Mouse (Mus musculus): ENCODE measurements around the gene Nsl1.

Nsl1 gene

DNA sequence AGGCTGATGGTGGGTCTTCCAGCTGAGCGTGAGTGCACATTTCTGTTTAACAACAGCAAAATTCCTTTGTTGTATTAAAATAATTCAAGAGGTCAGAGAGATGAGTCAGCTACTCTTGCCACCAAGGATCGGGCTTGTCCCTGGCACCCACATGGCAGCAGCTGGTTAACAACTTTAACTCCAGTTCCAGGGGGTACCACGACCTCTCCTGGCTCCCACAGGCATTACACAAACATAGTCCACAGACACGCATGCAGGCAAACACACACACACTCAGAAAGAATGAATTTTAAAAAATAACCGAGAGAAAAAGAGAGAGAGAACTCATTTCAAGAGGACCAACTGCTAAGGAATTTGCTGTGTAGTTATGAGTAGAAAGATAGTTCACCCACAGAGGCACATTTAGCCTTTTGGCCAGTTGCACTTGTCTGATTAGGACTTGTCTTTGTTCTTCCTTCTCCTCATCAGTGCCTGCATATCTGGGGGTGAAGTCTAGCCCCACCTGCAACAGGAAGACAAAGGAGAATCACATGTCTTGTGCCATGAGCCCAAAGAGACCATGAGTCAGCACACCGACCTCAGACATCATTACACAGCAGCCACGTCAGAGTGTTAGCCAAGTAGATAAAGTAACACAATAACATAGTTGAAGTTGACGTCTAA lies 7.8 kb upstream of the Nsl1 start:
- no peak for DNase-seq

GRCm38 (mm10) chr1:191055533-191055873 lies 7.3 kb upstream of the Nsl1 start:
- DNase-seq = no peak

DNA sequence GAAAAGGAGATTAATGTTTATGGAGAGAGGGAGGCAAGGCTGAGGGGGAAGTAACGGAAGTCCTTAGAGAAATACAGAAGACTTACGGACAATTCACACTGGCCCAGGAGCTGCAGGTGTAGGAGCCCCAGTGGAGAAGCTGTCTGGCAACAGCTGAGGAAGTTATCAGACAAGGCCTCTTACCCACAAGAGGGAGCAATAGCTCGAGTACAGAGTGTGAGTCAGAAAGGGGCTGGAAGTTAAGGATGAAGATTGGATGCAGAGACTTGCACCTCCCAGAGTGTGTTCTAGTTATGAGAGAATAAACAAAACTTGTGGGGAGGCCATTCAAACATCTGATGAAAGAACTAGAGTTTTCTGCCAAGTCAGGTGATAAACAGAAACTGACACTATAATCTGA lies 5.4 kb upstream of the Nsl1 start:
- no peak for DNase-seq

- no peak for DNase-seq
Observed at GRCm38 (mm10) chr1:191062241-191062780, 501 bp upstream of the Nsl1 start.

- no peak for DNase-seq
Observed at GRCm38 (mm10) chr1:191063700-191064099, 888 bp downstream of the Nsl1 start.

- DNase-seq = no peak
Observed at GRCm38 (mm10) chr1:191064535-191064934, 1.7 kb downstream of the Nsl1 start.

DNA sequence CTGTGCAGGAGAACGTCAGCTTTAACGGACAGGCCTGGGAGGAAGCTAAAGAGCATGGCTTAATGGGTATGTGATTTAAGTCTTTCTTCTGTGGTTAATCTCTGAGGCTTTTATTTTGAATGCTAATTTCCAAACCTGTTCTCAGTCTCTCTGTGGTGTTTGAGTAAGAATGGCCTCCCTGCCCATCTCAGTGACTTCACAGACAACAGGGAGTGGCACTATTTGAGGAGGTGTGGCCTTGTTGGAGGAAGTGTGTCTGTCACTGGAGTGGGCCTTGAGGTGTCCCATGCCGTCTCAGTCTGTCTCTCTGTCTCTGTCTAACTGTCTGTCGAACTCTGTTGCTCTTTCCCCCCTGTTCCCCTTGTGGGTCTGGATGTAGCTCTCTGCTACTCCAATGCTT lies 2.4 kb downstream of the Nsl1 start:
- no peak for DNase-seq

DNA sequence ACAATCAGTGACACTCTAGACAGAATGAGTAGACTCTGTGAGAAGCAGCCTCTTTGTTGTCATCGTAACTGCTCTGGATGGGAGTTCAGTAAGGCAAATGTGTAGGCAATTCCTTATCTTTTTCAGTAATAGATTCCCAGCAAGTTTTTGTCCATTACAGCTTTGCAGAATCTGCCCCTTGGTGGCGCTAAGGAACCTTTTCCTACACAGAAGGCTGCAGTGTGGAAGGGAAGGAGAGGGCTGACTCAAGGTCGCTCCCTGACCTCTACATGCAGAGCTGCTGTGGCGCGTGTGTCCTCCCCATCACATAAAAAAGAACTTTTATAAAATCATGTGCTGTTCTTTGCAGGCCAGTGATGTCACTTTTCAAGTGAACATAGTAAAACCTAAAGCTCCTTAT lies 5.6 kb downstream of the Nsl1 start:
- no peak for DNase-seq

DNA sequence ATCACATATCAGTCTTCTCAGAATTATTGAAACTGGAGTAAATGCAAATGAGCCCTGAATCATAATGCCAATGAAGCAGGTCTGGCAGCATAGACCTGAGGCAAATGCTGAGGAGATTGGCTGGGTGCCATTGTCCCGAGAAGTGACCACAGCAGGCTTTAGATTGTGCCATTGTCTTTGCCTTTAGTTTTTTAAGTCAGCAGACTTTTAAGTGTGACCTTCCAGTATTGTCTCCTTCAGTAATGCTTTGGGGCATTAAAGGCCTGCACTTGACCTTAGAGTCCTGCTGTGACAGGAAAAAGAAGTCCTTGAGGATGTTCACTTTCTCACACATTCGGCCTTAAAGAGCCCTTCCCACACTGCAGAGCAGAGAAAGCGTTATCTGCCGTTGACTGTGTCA lies 7.4 kb downstream of the Nsl1 start:
- no peak for DNase-seq

- no peak for DNase-seq
Observed at GRCm38 (mm10) chr1:191071613-191072012, 8.8 kb downstream of the Nsl1 start.

GRCm38 (mm10) chr1:191072329-191072913 lies 9.6 kb downstream of the Nsl1 start:
- no peak for DNase-seq

DNA sequence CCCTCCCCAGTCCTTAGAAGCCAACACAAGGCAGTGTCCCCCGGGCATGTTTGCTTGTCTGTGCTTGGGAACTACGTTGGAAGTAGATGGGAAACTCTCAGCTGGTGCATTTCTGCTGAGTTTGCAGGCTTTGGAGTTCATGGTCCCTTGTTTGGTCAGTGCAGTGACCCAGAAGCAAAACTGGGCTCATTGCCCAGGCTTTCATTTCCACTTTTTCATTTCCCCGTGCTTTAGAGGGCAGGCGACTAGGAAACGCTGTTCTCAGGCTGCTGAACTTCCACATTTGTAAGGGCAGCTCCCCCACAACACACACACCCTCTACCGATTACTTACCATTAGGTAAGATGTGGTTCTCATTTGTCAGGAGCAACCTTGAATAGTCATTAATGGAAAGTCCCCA lies 10.2 kb downstream of the Nsl1 start:
- no peak for DNase-seq

DNA sequence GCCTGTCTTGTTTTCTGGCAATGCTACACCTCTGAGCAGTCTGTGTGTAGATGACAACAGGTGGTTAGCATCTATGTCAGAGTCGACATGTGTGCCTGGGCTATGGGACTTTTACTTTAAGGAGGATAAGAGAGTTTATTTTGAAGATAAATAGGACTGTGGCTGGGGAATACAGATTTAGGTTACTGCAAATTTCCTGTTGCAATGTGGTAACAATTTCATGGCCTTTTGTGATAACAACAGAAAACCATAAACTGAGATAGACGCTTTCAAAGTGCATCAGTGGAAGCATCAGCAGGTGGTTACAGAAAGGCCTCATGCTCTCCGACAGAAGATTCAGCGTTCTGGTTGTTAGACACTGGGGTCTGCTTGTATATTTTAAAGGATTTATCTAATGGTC lies 10.7 kb downstream of the Nsl1 start:
- DNase-seq = no peak

- peak; percentile 51 to 65 for DNase-seq
Observed at GRCm38 (mm10) chr1:191075199-191075883, 12.5 kb downstream of the Nsl1 start.

GRCm38 (mm10) chr1:191083230-191083629 lies 20.4 kb downstream of the Nsl1 start:
- no peak for DNase-seq

DNA sequence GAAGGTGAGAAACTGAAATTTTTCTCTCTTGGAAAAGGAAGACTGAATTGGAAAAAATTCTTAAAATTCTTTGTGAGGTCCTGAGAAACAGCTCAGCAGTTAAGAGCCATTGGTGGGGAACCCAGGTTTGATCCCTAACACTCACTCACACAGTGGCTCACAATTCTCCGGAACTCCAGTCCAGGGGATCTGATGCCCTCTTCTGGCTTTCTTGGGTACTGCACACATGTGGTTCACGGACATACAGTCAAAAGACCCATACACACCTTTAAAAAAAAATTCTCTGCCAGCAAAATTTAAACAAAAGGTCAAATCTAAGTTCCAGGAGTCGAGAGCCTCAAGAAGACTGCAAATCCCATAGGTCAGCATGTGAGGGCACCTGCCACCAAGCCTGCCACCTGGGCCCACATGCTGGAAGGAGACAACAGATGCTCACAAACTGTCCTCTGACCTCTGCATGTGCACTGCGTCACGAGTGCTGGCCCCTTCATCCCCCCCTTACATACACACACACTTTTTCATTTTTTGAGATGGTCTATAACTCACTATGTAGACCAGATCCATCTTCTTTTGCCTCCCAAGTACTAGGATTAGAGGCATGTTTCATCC lies 22.2 kb downstream of the Nsl1 start:
- peak; percentile 20 to 37 for DNase-seq

- no peak for DNase-seq
Observed at GRCm38 (mm10) chr1:191085597-191085996, 22.8 kb downstream of the Nsl1 start.

DNA sequence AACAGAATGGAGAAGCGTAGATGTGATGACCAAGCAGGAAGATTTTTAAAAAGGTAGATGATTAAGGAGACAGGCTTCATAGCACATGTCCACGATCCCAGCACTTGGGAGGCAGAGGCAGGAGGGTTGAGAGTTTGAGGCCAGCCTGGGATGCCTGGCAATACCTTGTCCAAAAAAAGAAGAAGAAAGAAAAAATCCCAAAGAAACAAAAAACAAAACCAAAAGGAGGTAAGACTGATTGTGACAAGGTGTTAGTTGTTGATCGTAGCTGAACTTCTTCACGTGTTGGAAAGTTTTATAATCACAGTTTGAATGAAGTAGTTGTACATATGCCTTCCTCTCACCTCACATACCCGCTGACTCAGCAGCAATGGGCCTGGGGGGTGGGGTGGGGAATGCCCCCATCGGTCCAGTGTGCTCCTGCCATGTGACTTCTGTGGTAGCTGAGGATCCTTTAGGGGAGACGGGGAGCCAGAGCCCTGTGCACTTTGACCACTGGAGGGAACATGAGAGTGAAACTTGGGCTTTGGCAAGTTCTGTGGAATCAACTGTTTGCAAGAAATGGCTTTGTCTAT lies 23.6 kb downstream of the Nsl1 start:
- DNase-seq = no peak

DNA sequence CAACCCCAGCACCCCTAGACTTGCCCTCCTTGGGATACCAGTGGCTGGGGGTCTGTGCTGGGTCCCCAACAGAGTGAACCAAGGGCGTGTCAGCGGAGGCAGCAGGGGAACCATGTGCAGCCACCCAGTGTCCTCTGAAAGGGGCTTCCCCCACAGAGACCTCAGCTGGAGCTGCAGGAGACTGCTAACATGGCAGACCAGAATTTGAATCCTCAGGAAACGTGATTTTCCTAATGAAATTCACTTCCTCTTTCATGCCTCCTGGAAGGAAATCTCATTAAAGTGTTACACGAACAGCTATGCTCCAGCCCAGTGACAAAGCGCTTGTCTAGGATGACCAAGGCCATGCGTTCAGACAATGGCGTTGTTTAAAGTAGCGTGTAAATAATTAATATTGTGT lies 24.1 kb downstream of the Nsl1 start:
- no peak for DNase-seq

DNA sequence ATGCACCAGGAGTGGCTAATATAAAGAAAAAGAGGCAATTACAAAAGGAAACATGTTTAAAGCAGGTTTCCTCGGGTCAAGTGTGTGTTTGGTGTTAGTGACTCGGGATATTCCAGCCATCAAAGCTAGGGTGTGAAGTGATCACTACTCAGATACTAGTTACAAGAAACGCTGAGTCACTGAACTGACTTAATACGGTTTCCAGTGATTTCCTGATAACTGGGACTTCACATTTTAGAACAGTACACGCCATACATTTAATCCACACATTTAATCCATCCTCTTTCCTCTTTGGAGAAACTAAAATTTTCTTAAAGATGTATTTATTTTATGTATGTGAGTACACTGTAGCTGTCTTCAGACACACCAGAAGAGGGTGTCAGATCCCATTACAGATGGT lies 25.1 kb downstream of the Nsl1 start:
- no peak for DNase-seq

- no peak for DNase-seq
Observed at GRCm38 (mm10) chr1:191089355-191089754, 26.5 kb downstream of the Nsl1 start.

GRCm38 (mm10) chr1:191092050-191092449 lies 29.2 kb downstream of the Nsl1 start:
- no peak for DNase-seq

- DNase-seq = no peak
Observed at GRCm38 (mm10) chr1:191093578-191093977, 30.8 kb downstream of the Nsl1 start.

DNA sequence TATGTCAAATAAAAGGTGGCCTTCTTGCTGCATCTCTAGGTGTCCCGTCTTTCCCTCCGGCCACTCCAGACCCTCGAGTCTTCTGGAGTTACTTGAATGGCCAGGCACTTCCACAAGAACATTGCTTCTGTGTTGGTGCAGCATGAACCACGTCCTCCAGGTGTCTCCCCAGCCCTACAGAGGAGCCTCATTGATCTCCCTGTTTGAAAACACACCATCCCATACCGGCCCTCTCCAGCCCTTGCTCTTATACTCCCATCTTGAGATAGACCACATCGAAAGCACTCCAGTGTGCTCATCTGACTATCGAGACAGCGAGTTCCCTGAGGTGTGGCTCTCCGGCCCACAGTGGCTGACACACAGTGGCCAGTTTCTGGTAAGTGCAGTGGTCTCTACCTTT lies 32.2 kb downstream of the Nsl1 start:
- DNase-seq = no peak
